Mouse (Mus musculus) fat pad, adult 2 months (tissue): ENCODE measurements around the gene Plekha8.

Experiments used
- DNase-seq: peaks from one replicate; pipeline ENCODE4 v3.0.0-alpha.2; 2011; ENCODE audit warnings: low read depth, low spot score; ENCODE audit errors: extremely low read depth

Plekha8 gene

GRCm38 (mm10) chr6:54594469-54595329, at the start of gene Plekha8:
Gene Plekha8 (plus strand): TSS chr6:54595111.
- DNase-seq = no peak

DNA sequence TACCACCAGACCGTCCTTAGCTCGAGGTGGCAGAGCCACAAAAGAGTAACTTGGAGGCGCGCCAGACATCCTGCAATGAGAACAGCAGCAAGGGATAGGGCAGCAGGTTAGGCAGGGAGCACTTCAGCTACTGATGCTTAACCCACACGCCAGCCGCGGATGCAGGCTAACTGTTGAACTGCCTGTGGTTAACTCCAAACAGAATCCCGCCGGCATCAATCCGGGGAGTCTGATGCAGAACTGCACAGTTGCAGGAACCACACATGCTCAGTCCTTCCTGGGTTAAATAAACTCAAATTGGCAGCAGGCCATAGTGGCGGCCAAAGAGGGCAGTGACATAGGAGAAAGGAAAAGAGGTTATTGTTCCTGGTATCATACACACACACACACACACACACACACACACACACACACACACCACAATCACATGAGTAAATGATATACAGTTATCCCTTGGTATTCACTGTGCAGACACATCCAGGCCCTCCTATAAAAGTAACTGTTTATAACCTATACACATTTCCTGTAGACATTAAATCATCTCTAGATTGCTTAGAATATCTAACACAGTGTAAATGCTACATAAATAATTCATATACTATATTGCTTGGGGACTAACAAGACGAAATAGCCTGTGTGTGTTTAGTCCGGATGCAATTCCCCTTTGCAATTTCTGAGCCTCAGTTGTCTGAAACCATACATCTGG, 46.4 kb upstream of the Plekha8 start:
- no peak for DNase-seq

GRCm38 (mm10) chr6:54549311-54549710, 45.6 kb upstream of the Plekha8 start:
- no peak for DNase-seq

- no peak for DNase-seq
These were observed 44.0 kb upstream of the Plekha8 start for GRCm38 (mm10) chr6:54550801-54551323.

DNA sequence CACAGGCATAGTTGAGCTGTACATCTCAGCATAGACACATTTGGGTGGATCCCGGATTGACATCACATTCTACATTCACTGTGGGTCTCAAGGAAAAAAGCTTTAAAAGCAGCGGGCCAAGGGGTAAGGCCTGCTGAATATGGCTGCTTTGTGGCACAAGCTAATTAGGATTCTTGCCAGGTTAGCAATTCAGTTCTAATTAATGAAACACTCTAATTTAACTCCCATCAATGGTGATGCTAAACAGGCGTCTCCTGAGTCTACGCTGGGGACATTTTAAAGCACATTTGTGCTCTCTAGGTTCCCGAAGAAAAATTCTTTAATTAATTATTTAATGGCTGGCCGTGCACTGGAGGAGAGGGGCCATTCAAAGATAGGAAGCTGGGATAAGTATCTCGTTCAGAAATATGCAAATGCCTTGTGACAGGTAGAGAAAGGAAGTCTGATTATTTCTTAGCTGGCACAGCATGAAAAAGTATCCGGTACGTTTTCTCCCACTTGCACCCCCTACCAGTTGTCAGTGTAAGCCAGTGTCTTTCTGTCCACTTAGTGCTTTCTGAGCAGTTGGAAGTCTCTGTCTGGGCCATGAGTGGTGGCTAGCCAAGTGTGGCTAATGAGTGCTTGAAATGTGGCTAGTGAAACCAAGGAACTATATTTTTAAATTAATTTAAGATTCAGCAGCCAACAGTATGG, 42.0 kb upstream of the Plekha8 start:
- DNase-seq = no peak

GRCm38 (mm10) chr6:54553632-54554031, 41.3 kb upstream of the Plekha8 start:
- no peak for DNase-seq

- DNase-seq = no peak
These were observed 40.4 kb upstream of the Plekha8 start for GRCm38 (mm10) chr6:54554341-54555110.

DNA sequence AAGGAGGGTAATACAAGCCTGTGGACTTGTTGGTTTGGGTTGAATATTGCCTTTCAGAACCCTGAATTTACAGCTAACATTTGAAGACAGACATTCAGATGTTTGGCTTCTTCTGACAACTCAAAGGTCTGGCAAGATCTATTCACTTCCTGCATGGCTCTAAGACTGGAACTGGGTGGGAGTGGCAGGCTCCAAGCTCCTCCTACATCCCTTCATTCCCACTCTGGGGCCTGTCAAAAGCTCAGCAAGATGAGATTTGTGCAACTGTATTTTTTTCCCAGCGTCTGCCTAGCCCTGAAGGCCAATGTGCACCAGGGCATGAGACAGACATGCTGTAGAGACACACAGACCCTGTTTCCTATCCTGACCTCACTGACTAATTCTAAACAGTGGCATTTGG, 39.1 kb upstream of the Plekha8 start:
- DNase-seq = no peak

DNA sequence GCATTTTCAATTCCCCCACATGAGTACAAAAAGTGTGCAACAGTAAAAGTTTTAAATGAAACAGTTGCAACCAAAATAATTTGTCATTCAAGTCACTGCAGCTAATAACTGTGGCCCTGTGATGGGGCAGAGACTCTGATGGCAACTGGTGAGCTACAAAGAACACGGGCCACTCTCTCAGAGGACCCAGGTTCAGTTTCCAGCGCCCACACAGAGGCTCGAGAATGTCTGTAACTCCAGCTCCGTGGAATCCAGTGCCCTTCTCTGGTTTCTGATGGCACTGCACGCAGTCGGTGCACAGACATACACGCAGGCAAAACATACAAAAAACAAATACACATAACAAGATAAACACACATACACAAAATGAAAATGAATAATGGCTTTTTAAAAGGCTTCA, 37.2 kb upstream of the Plekha8 start:
- DNase-seq = no peak

GRCm38 (mm10) chr6:54558466-54558865, 36.4 kb upstream of the Plekha8 start:
- no peak for DNase-seq

DNA sequence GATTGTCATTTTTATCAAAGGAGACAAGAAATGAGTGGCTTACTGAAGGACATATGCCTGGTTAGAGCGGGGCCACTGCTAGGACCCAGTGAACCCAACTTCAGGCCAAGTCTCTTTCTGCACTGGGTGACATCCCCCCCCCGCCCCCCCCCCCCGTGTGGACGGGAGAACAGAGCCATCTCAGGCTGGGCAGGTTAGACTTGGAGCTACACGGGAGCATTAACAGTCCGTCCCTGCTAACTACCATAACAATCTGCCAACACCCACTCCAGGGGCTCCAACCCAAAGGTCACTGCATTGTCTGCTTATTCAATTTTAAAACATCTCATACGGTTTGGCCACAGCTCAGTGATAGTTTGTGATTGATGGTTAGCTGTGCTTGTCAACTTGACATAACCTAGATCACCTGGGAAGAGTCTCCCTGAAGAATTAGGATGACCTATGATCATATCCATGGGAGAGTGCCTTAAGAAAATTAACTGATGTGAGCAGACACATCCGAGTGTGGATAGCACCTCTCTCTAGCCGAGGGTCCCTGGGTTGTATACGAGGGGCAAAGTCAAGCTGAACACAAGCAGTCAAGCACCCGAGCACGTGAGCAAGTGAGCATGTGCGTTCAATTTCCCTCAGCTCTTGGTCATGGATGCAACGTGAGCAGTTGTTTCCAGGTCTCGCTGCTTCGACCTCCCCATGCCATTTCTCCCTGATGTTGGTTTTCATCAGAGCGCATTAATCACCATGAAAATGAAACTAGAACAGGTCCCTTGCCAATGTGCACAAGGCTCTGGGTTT, 32.7 kb upstream of the Plekha8 start:
- no peak for DNase-seq

- no peak for DNase-seq
These were observed 31.4 kb upstream of the Plekha8 start for GRCm38 (mm10) chr6:54563561-54563960.

DNA sequence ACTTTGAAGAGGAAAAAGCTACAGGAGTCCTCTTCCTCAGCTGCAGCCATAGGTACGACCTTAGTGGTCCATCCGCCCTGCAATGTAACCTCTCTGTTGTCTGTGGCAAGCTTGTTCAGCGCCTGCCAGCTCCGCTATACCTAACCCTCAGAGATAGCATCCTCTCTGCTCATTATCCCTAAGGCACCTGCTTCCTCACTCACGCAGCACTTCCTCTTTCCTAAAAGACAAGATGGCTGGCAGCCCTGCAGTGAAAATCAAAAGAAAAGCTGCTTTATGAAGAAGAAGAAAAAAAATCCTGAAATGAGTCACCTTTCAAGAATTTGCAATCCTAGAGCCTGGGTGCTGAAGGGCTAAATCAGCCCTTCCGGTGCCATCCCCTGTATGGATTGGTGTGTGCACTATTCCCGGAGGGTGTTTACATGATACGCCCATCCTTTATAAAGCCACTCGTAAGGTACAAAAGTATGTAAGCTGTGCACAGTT, 30.4 kb upstream of the Plekha8 start:
- no peak for DNase-seq

DNA sequence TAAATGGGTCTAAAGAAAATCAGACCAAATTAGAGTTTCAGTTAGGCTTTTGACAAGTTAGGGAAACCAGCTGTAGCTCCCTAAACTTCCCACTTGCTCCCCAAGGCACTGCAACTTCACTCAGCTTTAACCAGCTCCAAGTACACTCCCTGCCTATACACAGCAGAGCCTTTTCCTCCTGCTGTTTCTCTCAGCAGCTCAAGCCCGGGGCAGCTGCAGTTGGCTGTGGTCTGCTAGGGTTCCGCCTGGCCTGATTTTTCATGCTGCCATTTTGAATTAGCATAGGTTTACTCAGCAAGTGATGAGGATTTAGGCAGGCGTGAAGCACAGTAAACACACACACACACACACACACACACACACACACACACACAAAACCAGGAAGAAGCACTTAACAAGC, 29.9 kb upstream of the Plekha8 start:
- no peak for DNase-seq

- no peak for DNase-seq
These were observed 29.0 kb upstream of the Plekha8 start, which contains the start of gene Scrn1 for GRCm38 (mm10) chr6:54565665-54566545. Gene Scrn1 (minus strand): TSS chr6:54566489.

DNA sequence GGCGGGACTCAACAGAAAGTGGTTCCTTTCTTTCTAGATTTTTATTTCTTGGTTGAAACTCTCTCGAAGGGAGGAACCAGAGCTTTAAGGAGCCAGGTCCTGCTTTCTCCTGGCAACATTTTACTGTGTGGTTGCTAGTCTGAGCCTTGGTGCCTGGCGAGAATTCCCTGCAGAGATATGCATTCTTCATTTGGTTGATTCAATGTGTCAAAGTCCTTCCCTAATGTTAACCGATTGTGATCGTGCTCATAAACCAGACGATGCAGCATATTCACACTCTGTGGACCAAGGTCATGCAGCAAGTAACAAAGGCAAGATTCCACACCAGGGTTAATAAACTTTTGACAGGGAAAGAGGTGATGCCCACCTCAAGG, 28.4 kb upstream of the Plekha8 start:
- DNase-seq = no peak

DNA sequence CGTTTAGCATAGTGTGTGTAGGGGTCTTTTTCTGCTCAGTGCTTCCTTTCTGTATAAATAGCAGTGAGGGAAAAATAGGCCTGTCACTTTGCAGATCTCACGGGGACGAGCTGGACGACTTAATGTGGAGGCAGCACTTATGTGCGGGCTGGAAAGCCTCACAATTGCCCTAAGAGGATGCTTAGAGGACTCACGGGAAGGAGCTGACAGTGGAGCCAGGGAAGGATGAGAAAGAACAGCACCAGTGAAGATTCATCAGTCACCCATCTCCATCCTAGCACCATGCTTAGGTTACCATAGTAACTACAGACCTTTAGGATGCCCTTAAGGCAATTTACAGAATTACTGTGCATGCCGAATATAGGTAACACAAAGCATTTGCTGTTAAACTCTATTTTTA, 25.1 kb upstream of the Plekha8 start:
- no peak for DNase-seq

- DNase-seq = no peak
These were observed 21.5 kb upstream of the Plekha8 start for GRCm38 (mm10) chr6:54573218-54573955.
